Comparison of ENCODE assay signal across 11 mouse cellular contexts in the genomic region with DNA sequence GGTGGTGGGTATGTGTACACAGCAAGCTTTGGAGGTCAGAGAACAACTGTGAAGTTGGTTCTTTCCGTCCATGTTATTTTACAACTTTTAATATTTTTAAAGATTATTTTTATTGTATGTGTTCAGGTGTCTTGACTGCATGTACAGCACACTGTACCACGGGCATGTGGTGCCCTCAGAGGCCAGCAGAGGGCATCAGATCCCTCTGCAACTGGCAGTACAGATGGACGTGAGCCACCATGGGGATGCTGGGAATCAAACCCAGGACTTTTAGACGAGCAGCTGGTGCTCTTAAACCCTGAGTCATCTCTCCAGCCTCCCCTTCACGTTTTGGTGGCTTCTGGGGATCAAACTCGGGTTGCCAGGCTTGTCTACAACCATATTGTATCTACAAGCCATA. TPM values are rescaled to one million over a fixed set of nuclear protein-coding genes. Genes with fewer than 3 reads are reported as not detected.
DNase-seq lines count a peak whose midpoint lies in the region; ATAC-seq and TF ChIP-seq lines count a peak whose summit lies in the region.
"Had no signal": no experiment of that assay in that cellular context is flagged by ENCODE, and none has a peak within 500 bp of the region (broad histone marks: within the 10 kb centered on the region; RNA-seq: fewer than 3 reads in every experiment).

No protein-coding gene starts in this region.

- no peak overlapping the region for H3K4me3 ChIP-seq in heart, adult 2 months
- H3K4me3 ChIP-seq in midbrain, postnatal 0 days (ENCODE audit: low read depth, low read length) = no peak overlapping the region
- H3K4me3 ChIP-seq in midbrain, embryonic 10.5 days = no peak overlapping the region
- no peak overlapping the region for H3K4me3 ChIP-seq in hindbrain, embryonic 16.5 days (ENCODE audit: low read length)
- H3K4me3 ChIP-seq: embryonic facial prominence, embryonic 15.5 days had no signal

- H3K79me2 ChIP-seq in heart, adult 2 months (replicated peaks; ENCODE audit: control insufficient read depth, insufficient read depth, low read length) = no peaks in the 10 kb centered on the region

- no peaks in the 10 kb centered on the region for H3K36me3 ChIP-seq in heart, adult 2 months (ENCODE audit: control insufficient read depth, insufficient read depth, low read length)
- H3K36me3 ChIP-seq in midbrain, postnatal 0 days (ENCODE audit: insufficient read depth, low read length) = no peaks in the 10 kb centered on the region
- H3K36me3 ChIP-seq in midbrain, embryonic 10.5 days = no peaks in the 10 kb centered on the region
- H3K36me3 ChIP-seq in hindbrain, embryonic 16.5 days (ENCODE audit: control insufficient read depth, insufficient read depth, low read length) = no peaks in the 10 kb centered on the region
- H3K36me3 ChIP-seq: embryonic facial prominence, embryonic 15.5 days had no signal

- no peak for TF ChIP-seq POLR2A in heart, adult 2 months (IDR thresholded peaks at IDR 0.05; ENCODE audit: insufficient read depth, low read depth, low read length)

- no peak overlapping the region for H3K27ac ChIP-seq in heart, adult 2 months
- no peak overlapping the region for H3K27ac ChIP-seq in midbrain, postnatal 0 days (ENCODE audit: low read depth, low read length)
- no peak overlapping the region for H3K27ac ChIP-seq in midbrain, embryonic 10.5 days (replicated peaks)
- no peak overlapping the region for H3K27ac ChIP-seq in hindbrain, embryonic 16.5 days (ENCODE audit: low read depth, low read length)
- H3K27ac ChIP-seq: embryonic facial prominence, embryonic 15.5 days had no signal

- H3K27me3 ChIP-seq in heart, adult 2 months (ENCODE audit: control insufficient read depth, insufficient read depth, low read length) = no peaks in the 10 kb centered on the region
- no peaks in the 10 kb centered on the region for H3K27me3 ChIP-seq in midbrain, postnatal 0 days (ENCODE audit: insufficient read depth, low read length)
- H3K27me3 ChIP-seq in midbrain, embryonic 10.5 days (ENCODE audit: low read depth, poor library complexity, severe bottlenecking) = peaks cover 7% of the 10 kb centered on the region
- H3K27me3 ChIP-seq in hindbrain, embryonic 16.5 days (replicated peaks; ENCODE audit: control insufficient read depth, insufficient read depth, low read length) = no peaks in the 10 kb centered on the region
- H3K27me3 ChIP-seq: embryonic facial prominence, embryonic 15.5 days; Patski had no signal

- intact Hi-C loops in heart, adult 2 months (cut with DNase I) = no loop called here

- TF ChIP-seq EP300 in heart, adult 2 months (IDR thresholded peaks at IDR 0.05; ENCODE audit: insufficient read depth, low read depth, low read length) = no peak

- no peak for ATAC-seq in midbrain, postnatal 0 days (ENCODE audit: low FRiP score)
- ATAC-seq in hindbrain, embryonic 16.5 days = no peak
- ATAC-seq: Patski had no signal

- WGBS in heart, adult 2 months = 53% methylated on average over 6 of the region's 6 CpGs
- 62% methylated on average over 6 of the region's 6 CpGs for WGBS in midbrain, postnatal 0 days
- WGBS in midbrain, embryonic 10.5 days = 53% methylated on average over 6 of the region's 6 CpGs
- WGBS in hindbrain, embryonic 16.5 days = 56% methylated on average over 6 of the region's 6 CpGs

- H3K4me2 ChIP-seq in midbrain, postnatal 0 days (ENCODE audit: low read depth, low read length, poor library complexity, severe bottlenecking) = no peak overlapping the region
- H3K4me2 ChIP-seq in hindbrain, embryonic 16.5 days (ENCODE audit: low read length) = no peak overlapping the region
- H3K4me2 ChIP-seq: embryonic facial prominence, embryonic 15.5 days had no signal

- no peak overlapping the region for H3K9ac ChIP-seq in heart, adult 2 months (ENCODE audit: low read depth, low read length)
- no peak overlapping the region for H3K9ac ChIP-seq in midbrain, postnatal 0 days (replicated peaks; ENCODE audit: low read length, poor library complexity, severe bottlenecking)
- no peak overlapping the region for H3K9ac ChIP-seq in hindbrain, embryonic 16.5 days (ENCODE audit: low read depth, low read length)
- H3K9ac ChIP-seq: embryonic facial prominence, embryonic 15.5 days had no signal

- H3K9me3 ChIP-seq in midbrain, postnatal 0 days (ENCODE audit: low read length) = no peaks in the 10 kb centered on the region
- peaks cover 4% of the 10 kb centered on the region; the same call in 1 of the 2 replicates for H3K9me3 ChIP-seq in midbrain, embryonic 10.5 days (replicated peaks)
- no peaks in the 10 kb centered on the region for H3K9me3 ChIP-seq in hindbrain, embryonic 16.5 days (ENCODE audit: control insufficient read depth, low read length)
- H3K9me3 ChIP-seq: embryonic facial prominence, embryonic 15.5 days had no signal

- H3K4me1 ChIP-seq in heart, adult 2 months (ENCODE audit: control insufficient read depth, insufficient read depth, low read length) = no peaks in the 10 kb centered on the region
- H3K4me1 ChIP-seq in midbrain, postnatal 0 days (ENCODE audit: insufficient read depth, low read length) = no peaks in the 10 kb centered on the region
- H3K4me1 ChIP-seq in midbrain, embryonic 10.5 days = peaks cover under 1% of the 10 kb centered on the region; the same call in 1 of the 2 replicates
- no peaks in the 10 kb centered on the region for H3K4me1 ChIP-seq in hindbrain, embryonic 16.5 days (ENCODE audit: control insufficient read depth, insufficient read depth, low read depth, low read length)

- TF ChIP-seq CTCF in heart, adult 2 months (IDR thresholded peaks at IDR 0.05) = peak; percentile 63
- TF ChIP-seq CTCF in midbrain, postnatal 0 days (IDR thresholded peaks at IDR 0.05) = peak; percentile 10; the same call in 1 of the 2 replicates

- DNase-seq in heart, adult 2 months = no peak
- DNase-seq in heart, postnatal 4 days = no peak
- no peak for DNase-seq in midbrain, postnatal 0 days (ENCODE audit: low spot score)
- no peak for DNase-seq in midbrain, embryonic 10.5 days (ENCODE audit: low spot score)
- peak; percentile 64 for DNase-seq in ZHBTc4 (ENCODE audit: low read depth, low spot score)
- DNase-seq in thymus, postnatal 14 days = peak; percentile 60
- no peak for DNase-seq in Muller cell, postnatal 12 days (ENCODE audit: inconsistent ontology term)
- DNase-seq: kidney, adult 11 months had no signal

RNA-seq across cellular contexts. Expression of gene Wdr63, which starts 5.9 kb away (rescaled TPM):
- total RNA-seq in heart, adult 2 months (2021) = not detected
- 0.53 TPM in 1 of 2 replicates, not detected in the other for polyA plus RNA-seq in heart, adult 2 months (2012; rRNA removed)
- total RNA-seq in heart, postnatal 4 days (2021) = under 1 TPM; 0.14 to 0.36 TPM
- total RNA-seq in midbrain, postnatal 0 days (2014; rRNA removed) = 0.80 and 1.3 TPM in 2 replicates
- 1.0 and 1.1 TPM in 2 replicates for polyA plus RNA-seq in midbrain, postnatal 0 days (2015; fragmentation: Nextera tagmentation; extraction: Ambion mirVana)
- polyA plus RNA-seq in midbrain, embryonic 10.5 days (2016; fragmentation: Nextera tagmentation; extraction: Ambion mirVana) = 0.17 and 0.19 TPM in 2 replicates
- polyA plus RNA-seq in hindbrain, embryonic 16.5 days (2015; fragmentation: Nextera tagmentation; extraction: Ambion mirVana) = 1.2 and 1.3 TPM in 2 replicates

RNA-seq across cellular contexts. Expression of gene Mcoln3, which starts 15.2 kb away (rescaled TPM):
- total RNA-seq in heart, adult 2 months (2021) = not detected
- polyA plus RNA-seq in heart, adult 2 months (2012; rRNA removed) = not detected in 2 replicates
- under 1 TPM; 0.09 to 0.10 TPM for total RNA-seq in heart, postnatal 4 days (2021)
- total RNA-seq in midbrain, postnatal 0 days (2014; rRNA removed) = 0.09 and 0.38 TPM in 2 replicates
- 0.29 and 0.38 TPM in 2 replicates for polyA plus RNA-seq in midbrain, postnatal 0 days (2015; fragmentation: Nextera tagmentation; extraction: Ambion mirVana)
- 4.0 and 4.6 TPM in 2 replicates for polyA plus RNA-seq in midbrain, embryonic 10.5 days (2016; fragmentation: Nextera tagmentation; extraction: Ambion mirVana)
- 0.27 and 0.28 TPM in 2 replicates for polyA plus RNA-seq in hindbrain, embryonic 16.5 days (2015; fragmentation: Nextera tagmentation; extraction: Ambion mirVana)

RNA-seq across cellular contexts. Expression of gene Mcoln2, which starts 47.6 kb away (rescaled TPM):
- under 1 TPM in 1 of 2 experiments, not detected in 1; 0.18 TPM for total RNA-seq in heart, adult 2 months (2021)
- 0.41 TPM in 1 of 2 replicates, not detected in the other for polyA plus RNA-seq in heart, adult 2 months (2012; rRNA removed)
- total RNA-seq in heart, postnatal 4 days (2021) = under 1 TPM; 0.36 to 0.74 TPM
- total RNA-seq in midbrain, postnatal 0 days (2014; rRNA removed) = 0.16 TPM in 1 of 2 replicates, not detected in the other
- 0.09 and 0.43 TPM in 2 replicates for polyA plus RNA-seq in midbrain, postnatal 0 days (2015; fragmentation: Nextera tagmentation; extraction: Ambion mirVana)
- 0.20 and 0.29 TPM in 2 replicates for polyA plus RNA-seq in midbrain, embryonic 10.5 days (2016; fragmentation: Nextera tagmentation; extraction: Ambion mirVana)
- 0.59 and 0.62 TPM in 2 replicates for polyA plus RNA-seq in hindbrain, embryonic 16.5 days (2015; fragmentation: Nextera tagmentation; extraction: Ambion mirVana)

Comparison
In these comparisons a context has a peak if more than half of its experiments do, and no peak if none do; other contexts are left out.
1. DNase-seq: peak in ZHBTc4 (single experiment) and thymus, postnatal 14 days (single experiment); none in heart, adult 2 months (0 of 2), heart, postnatal 4 days (single experiment), midbrain, postnatal 0 days (single experiment), midbrain, embryonic 10.5 days (single experiment) and Muller cell, postnatal 12 days (single experiment).